Mouse (Mus musculus): ENCODE measurements at regions not wholly inside any gene's neighbourhood (a gene's known extent, or its start where the extent isn't known, plus 50 kb on each side); places are given as distances from the start of the nearest gene placed in this dataset.

DNA sequence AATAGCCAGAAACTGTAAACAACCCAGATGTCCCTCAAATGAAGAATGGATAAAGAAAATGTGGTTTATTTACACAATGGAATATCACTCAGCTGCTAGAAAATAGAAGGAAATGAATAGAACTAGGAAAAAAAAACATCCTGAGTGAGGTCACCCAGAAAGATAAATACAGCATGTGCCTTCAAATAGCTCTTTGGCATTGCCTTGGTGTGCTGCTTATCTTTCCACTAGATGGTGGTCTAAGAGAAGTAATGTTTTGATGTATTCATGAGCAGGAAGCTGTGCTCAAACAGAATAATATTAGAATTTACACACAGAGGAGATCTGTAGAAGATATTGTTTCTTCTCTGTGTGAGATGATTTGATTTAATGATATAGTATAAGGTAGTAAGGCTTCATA, 78.8 kb downstream of the Zfp619 start:
- Histone ChIP-seq H3K79me2 (ENCODE audit: control insufficient read depth, insufficient read depth, low read length, poor library complexity) (no peaks in the 10 kb centered on the region), H3K27ac (ENCODE audit: control insufficient read depth, low read depth, low read length) (no peak overlapping the region), H3K27me3 (ENCODE audit: control insufficient read depth in 1 of 2, insufficient read depth in 2 of 2, low read length in 2 of 2) (no peaks in the 10 kb centered on the region), H3K36me3 (ENCODE audit: control insufficient read depth in 1 of 2, insufficient read depth in 2 of 2, low read length in 2 of 2) (no peaks in the 10 kb centered on the region), H3K4me1 (ENCODE audit: control insufficient read depth in 1 of 2, insufficient read depth in 2 of 2, low read length in 2 of 2) (no peaks in the 10 kb centered on the region), H3K9me3 (replicated peaks; ENCODE audit: insufficient read depth, low read length) (no peaks in the 10 kb centered on the region), H3K4me3 (ENCODE audit: control insufficient read depth in 1 of 2, insufficient read depth in 1 of 2, low read depth in 2 of 2, low read length in 2 of 2) (no peak overlapping the region), H3K9ac (ENCODE audit: control insufficient read depth, low read depth, low read length, poor library complexity, severe bottlenecking) (no peak overlapping the region)
- TF ChIP-seq NELFE (IDR thresholded peaks at IDR 0.05; ENCODE audit: low read depth, low read length) = no peak
- TF ChIP-seq CHD1 (IDR thresholded peaks at IDR 0.05; ENCODE audit: low read depth, low read length) = no peak
- TF ChIP-seq TBP (IDR thresholded peaks at IDR 0.05; ENCODE audit: low read depth, low read length) = no peak
- no peak for TF ChIP-seq SMC3 (IDR thresholded peaks at IDR 0.05; ENCODE audit: low read depth, low read length)
- TF ChIP-seq ZKSCAN1 (IDR thresholded peaks at IDR 0.05; ENCODE audit: low read depth, low read length) = no peak
- TF ChIP-seq MXI1 (IDR thresholded peaks at IDR 0.05; ENCODE audit: low read depth, low read length) = no peak
- no peak for TF ChIP-seq ZNF384 (IDR thresholded peaks at IDR 0.05; ENCODE audit: low read depth, low read length)
- TF ChIP-seq KAT2A (conservative IDR thresholded peaks at IDR 0.05; ENCODE audit: low read depth, low read length) = no peak
- TF ChIP-seq ETS1 (IDR thresholded peaks at IDR 0.05; ENCODE audit: low read depth, low read length) = no peak
- no peak for TF ChIP-seq JUND (IDR thresholded peaks at IDR 0.05; ENCODE audit: low read depth, low read length)
- no peak for TF ChIP-seq SIN3A (IDR thresholded peaks at IDR 0.05; ENCODE audit: low read length)
- no peak for TF ChIP-seq MAZ (IDR thresholded peaks at IDR 0.05; ENCODE audit: low read depth, low read length)
- no peak for TF ChIP-seq RAD21 (IDR thresholded peaks at IDR 0.05; ENCODE audit: low read depth, low read length)
- TF ChIP-seq CTCF (IDR thresholded peaks at IDR 0.05 in 2 of 3, conservative IDR thresholded peaks at IDR 0.05 in 1 of 3; ENCODE audit: control insufficient read depth in 1 of 3, insufficient read depth in 1 of 3, low read depth in 2 of 3, low read length in 3 of 3, poor library complexity in 1 of 3, severe bottlenecking in 1 of 3) = no peak
- TF ChIP-seq GABPA (IDR thresholded peaks at IDR 0.05; ENCODE audit: low read depth, low read length) = no peak
- no peak for TF ChIP-seq MEF2A (IDR thresholded peaks at IDR 0.05; ENCODE audit: extremely low read depth, insufficient replicate concordance, low read depth, low read length, poor library complexity, severe bottlenecking)
- TF ChIP-seq ZC3H11A (IDR thresholded peaks at IDR 0.05; ENCODE audit: low read depth, low read length) = no peak
- DNase-seq (ENCODE audit: low read depth, low spot score) = no peak

DNA sequence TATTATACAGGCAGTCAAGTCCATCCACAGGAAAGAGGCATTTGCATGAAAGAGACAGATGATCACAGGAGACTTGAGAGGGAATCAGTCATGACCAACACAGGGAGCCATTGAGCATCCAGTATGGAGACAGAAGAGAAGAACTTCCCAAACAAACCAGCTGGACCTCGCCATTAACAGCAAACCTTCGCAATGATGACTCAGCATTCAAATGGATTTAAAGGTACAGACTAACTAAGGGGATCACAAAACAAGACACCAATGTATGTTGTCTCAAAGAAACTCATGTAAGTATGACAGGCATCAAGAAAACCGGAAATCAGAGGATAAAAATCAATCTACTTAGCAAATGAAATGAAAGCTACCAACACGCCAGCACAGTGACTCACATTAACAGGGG, 96.2 kb downstream of the Zfp619 start:
- H3K4me1 ChIP-seq (ENCODE audit: control insufficient read depth in 1 of 2, insufficient read depth in 2 of 2, low read length in 2 of 2) = no peaks in the 10 kb centered on the region

More for the DNA sequence above, 96.2 kb downstream of the Zfp619 start:
- no peak overlapping the region for H3K27ac ChIP-seq (ENCODE audit: control insufficient read depth, low read depth, low read length)
- H3K9me3 ChIP-seq (replicated peaks; ENCODE audit: insufficient read depth, low read length) = no peaks in the 10 kb centered on the region
- H3K27me3 ChIP-seq (ENCODE audit: control insufficient read depth in 1 of 2, insufficient read depth in 2 of 2, low read length in 2 of 2) = no peaks in the 10 kb centered on the region
- TF ChIP-seq MXI1 (IDR thresholded peaks at IDR 0.05; ENCODE audit: low read depth, low read length) (no peak), MYC (IDR thresholded peaks at IDR 0.05; ENCODE audit: low read depth, low read length) (no peak), USF1 (IDR thresholded peaks at IDR 0.05; ENCODE audit: low read depth, low read length) (no peak), MYB (IDR thresholded peaks at IDR 0.05; ENCODE audit: low read depth, low read length) (no peak), MAZ (IDR thresholded peaks at IDR 0.05; ENCODE audit: low read depth, low read length) (no peak)
- DNase-seq (ENCODE audit: low read depth, low spot score) = no peak
- H3K79me2 ChIP-seq (ENCODE audit: control insufficient read depth, insufficient read depth, low read length, poor library complexity) = no peaks in the 10 kb centered on the region
- H3K4me3 ChIP-seq (ENCODE audit: control insufficient read depth in 1 of 2, insufficient read depth in 1 of 2, low read depth in 2 of 2, low read length in 2 of 2) = no peak overlapping the region
- H3K9ac ChIP-seq (ENCODE audit: control insufficient read depth, low read depth, low read length, poor library complexity, severe bottlenecking) = no peak overlapping the region
- no peaks in the 10 kb centered on the region for H3K36me3 ChIP-seq (ENCODE audit: control insufficient read depth in 1 of 2, insufficient read depth in 2 of 2, low read length in 2 of 2)

All from MEL (cell line).